Mouse (Mus musculus): ENCODE measurements around the gene Hnrnpab.
"Not testable (repeated sequence)": the region's sequence is repeated elsewhere in the genome, so short reads cannot be mapped to it uniquely, and the experiment has no call there.

Hnrnpab gene

GRCm38 (mm10) chr11:51635127-51635524 is 28.5 kb upstream of the Hnrnpab start:
- no peak for DNase-seq (ENCODE audit: low read depth, low spot score)

GRCm38 (mm10) chr11:51633721-51634120 is 27.1 kb upstream of the Hnrnpab start:
- DNase-seq (ENCODE audit: low read depth, low spot score), result no peak

- not testable (repeated sequence) for DNase-seq (ENCODE audit: low read depth, low spot score)
Measured at GRCm38 (mm10) chr11:51633200-51633599, 26.6 kb upstream of the Hnrnpab start.

- no peak for DNase-seq (ENCODE audit: low read depth, low spot score)
Measured at GRCm38 (mm10) chr11:51632130-51632753, 25.6 kb upstream of the Hnrnpab start.

- no peak for DNase-seq (ENCODE audit: low read depth, low spot score)
Measured at GRCm38 (mm10) chr11:51629651-51630314, 23.1 kb upstream of the Hnrnpab start.

- no peak for DNase-seq (ENCODE audit: low read depth, low spot score)
Measured at GRCm38 (mm10) chr11:51627907-51628306, 21.3 kb upstream of the Hnrnpab start.

- DNase-seq (ENCODE audit: low read depth, low spot score), result no peak
Measured at GRCm38 (mm10) chr11:51627425-51627824, 20.8 kb upstream of the Hnrnpab start.

GRCm38 (mm10) chr11:51625187-51625820 is 18.7 kb upstream of the Hnrnpab start:
- DNase-seq (ENCODE audit: low read depth, low spot score), result no peak

- DNase-seq (ENCODE audit: low read depth, low spot score), result no peak
Measured at GRCm38 (mm10) chr11:51622971-51623491, 16.4 kb upstream of the Hnrnpab start.

GRCm38 (mm10) chr11:51621776-51622175 is 15.1 kb upstream of the Hnrnpab start:
- no peak for DNase-seq (ENCODE audit: low read depth, low spot score)

- DNase-seq (ENCODE audit: low read depth, low spot score), result no peak
Measured at GRCm38 (mm10) chr11:51620084-51620483, 13.4 kb upstream of the Hnrnpab start.

- DNase-seq (ENCODE audit: low read depth, low spot score), result peak; percentile 99
Measured at GRCm38 (mm10) chr11:51619409-51620060, 12.9 kb upstream of the Hnrnpab start, which contains the start of gene Nhp2. Gene Nhp2 (plus strand): TSS chr11:51619735.

GRCm38 (mm10) chr11:51618894-51619408 is 12.3 kb upstream of the Hnrnpab start:
- DNase-seq (ENCODE audit: low read depth, low spot score), result no peak

- peak; percentile 57 for DNase-seq (ENCODE audit: low read depth, low spot score)
Measured at GRCm38 (mm10) chr11:51617693-51618092, 11.0 kb upstream of the Hnrnpab start.

- not testable (repeated sequence) for DNase-seq (ENCODE audit: low read depth, low spot score)
Measured at GRCm38 (mm10) chr11:51616113-51616512, 9.5 kb upstream of the Hnrnpab start.

GRCm38 (mm10) chr11:51615601-51616000 is 9.0 kb upstream of the Hnrnpab start:
- no peak for DNase-seq (ENCODE audit: low read depth, low spot score)

GRCm38 (mm10) chr11:51615129-51615528 is 8.5 kb upstream of the Hnrnpab start:
- no peak for DNase-seq (ENCODE audit: low read depth, low spot score)

GRCm38 (mm10) chr11:51614256-51614655 is 7.6 kb upstream of the Hnrnpab start:
- DNase-seq (ENCODE audit: low read depth, low spot score), result no peak

- not testable (repeated sequence) for DNase-seq (ENCODE audit: low read depth, low spot score)
Measured at GRCm38 (mm10) chr11:51609940-51610339, 3.3 kb upstream of the Hnrnpab start.

GRCm38 (mm10) chr11:51609266-51609909 is 2.7 kb upstream of the Hnrnpab start:
- DNase-seq (ENCODE audit: low read depth, low spot score), result no peak

- no peak for DNase-seq (ENCODE audit: low read depth, low spot score)
Measured at GRCm38 (mm10) chr11:51607096-51607738, 570 bp upstream of the Hnrnpab start.
